Mouse (Mus musculus) cerebellum, adult (tissue): ENCODE results near the gene Rpain.

ENCODE experiments used
- ATAC-seq: cut with Nextera tagmentation; 2 replicates; pipeline ENCODE4 v1.9.2; 2017; ENCODE audit warnings: mild to moderate bottlenecking, moderate library complexity, mixed read lengths; ENCODE audit not compliant: insufficient number of reproducible peaks, low FRiP score, low TSS enrichment

Rpain gene

DNA sequence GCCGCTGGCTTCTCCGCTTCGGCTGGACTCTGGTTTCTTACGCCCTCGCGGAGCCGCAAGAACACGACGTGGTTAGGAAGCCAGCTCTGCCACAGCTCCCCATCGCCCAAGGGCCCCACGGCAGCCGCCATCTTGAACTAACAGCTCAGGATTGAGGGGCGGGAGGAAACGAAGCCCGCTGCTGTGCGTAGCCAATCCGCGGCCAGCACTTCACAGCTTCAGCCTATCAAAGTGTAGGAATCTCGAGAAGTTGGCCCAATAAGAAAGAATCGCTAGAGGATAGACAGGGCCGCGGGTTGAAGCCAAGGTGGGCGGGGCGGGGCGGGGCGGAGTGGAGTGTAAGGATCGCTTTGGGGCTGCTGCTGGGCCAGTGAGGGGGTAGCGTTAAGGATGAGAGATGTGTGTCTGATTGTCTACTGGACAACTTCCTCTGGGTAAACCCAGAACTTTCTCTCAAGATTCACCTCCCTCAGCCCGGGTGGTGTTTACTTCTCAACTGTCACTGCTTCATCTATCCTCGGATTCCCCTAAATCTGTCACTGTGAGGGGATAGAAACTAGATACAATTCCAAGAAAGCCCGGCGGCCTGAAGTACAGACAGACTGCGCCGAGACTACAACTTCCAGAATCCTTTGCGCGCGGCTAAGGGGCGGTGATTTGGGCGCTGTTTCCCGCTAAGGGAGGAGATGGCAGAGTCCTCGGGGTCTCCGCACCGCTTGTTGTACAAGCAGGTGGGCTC, at the start of gene Rpain, which contains the start of gene Nup88:
Gene Rpain, plus strand, starts transcription at position 393 of the 739 bp plus-strand sequence.
Gene Nup88, minus strand, starts transcription at position 153 of the 739 bp plus-strand sequence.
- peak; percentile 98 for ATAC-seq

DNA sequence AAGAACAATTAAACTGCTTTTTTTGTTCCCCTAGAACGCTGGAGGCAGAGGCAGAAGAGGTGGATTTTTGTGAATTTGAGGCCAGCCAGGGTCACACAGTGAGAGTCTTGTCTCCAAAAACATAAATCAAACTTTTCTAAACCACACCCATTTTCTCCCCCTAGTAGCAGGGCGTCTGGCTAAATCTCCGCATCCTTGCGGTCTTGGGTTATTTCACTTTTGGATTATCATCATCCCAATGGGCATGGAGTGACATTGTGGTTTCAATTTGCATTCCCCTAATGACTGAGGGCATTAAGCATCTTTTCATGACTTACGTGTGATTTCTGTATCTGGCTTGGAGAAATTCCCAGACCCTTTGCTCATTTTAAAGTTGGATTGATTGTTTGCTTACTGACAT, 38.6 kb upstream of the Rpain start:
- ATAC-seq: no peak

DNA sequence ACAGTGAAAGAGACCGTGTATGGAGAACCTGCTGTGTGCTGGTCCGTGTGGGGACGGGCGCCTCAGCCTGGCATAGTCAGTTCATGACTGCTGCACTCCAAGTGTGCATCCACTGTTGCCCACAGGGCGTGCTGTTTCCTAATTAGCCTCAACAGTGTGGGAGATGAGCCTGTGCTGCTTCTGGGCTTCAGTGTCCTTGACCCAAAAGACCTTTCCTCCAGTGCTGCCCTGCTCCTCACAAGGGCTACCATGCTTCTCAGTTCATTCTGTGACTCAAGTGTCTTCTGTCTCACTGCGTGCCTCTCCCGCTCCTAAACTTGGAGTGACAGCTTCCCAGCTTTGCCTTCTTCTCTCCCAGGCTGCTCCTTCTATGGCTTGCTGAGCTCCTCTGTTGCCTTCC, 34.7 kb upstream of the Rpain start:
- no peak for ATAC-seq

DNA sequence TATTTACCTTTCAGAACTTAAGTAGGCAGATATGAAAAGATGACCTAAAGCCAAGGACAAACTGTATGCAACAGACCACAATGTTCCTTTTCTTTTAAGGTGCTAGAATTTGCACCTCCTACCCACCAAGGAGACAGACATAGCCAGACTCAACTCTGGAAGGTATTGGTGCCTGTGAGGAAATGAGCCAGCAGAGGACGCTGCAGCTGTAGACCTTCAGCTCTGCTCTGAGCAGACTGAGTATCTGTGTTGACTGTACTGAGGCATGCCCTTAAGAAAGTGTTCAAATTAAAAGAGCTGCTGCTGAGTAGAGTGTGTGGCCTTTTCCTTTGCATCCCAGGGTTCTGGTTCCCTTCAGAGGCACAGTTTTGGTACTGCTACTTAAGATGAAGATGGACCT, 27.4 kb upstream of the Rpain start:
- ATAC-seq: no peak

DNA sequence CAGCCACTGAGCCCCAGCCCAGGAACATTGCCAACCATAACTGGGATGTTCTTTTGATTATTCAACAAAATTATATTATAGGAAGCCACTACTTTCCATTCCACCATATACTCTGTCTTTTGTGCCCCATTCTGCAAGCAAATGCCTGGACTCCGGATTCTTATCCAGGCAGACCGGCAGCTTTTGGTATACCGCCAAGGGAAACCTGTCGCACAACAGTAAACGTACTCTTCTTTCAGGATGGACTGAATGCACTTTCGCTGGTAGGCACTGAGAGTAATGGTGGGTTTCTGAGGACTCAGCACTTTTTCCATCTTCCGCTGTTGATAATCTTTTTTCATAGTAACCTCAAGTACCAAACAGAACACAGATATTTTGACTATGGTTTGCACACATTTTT, 26.4 kb upstream of the Rpain start:
- no peak for ATAC-seq

DNA sequence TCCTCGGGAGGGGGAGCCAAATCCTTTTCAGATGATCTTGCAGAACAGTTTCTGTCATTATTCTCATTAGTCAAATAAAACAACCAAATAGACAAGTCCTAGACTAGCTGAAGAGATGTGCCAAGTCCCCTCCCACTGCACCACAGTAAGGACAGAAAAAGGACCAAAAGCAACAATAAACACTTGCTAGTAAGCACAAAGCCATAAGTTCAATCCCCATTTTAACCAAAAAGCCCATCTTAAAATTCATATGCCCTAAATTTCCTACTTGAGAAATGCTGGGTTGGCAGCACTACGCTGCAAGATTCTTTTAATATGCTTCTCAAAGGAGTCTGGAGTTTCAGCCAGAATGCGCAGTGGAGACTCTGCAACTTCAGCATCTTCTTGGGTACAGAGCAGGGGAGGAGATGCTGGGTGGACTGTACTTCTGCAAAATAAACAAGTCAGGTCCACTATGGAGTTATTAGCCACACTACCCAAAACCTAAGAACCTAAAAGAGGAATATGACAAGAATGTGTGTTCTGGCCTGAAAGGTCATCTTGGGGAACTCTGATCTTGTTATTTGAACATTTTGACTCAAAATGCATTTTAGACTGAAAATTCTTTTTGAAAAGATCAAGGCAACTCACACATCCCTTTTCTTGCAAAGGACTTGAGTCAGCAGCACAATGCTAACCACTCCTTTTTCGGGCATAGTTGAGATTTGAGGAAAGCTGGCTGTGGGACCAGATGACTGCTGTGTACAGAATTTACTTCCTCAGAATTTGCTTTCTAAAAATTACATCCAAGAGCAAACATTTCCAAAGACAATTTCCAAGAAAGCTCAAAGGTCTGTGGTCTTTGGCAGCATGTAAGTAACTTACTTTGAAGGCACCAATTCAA, 24.8 kb upstream of the Rpain start:
- no peak for ATAC-seq

DNA sequence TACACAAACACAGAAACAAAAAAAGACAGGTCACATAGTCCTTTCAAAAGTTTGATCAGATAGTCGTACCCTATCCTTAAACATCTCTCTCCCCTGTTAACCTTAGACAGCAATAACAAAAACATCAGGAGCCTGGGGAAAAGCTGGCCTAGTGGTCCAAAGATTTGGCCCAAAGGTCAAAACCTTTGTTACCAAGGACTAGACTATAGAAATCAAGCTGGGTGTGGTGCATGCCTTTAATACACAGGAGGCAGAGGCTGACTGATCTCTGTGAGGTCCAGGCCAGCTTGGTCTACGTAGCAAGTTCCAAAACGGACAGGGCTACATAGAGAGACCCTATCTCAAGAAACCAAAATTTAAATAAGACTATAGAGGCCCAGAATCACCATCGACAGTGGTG, 15.3 kb upstream of the Rpain start:
- ATAC-seq: no peak

DNA sequence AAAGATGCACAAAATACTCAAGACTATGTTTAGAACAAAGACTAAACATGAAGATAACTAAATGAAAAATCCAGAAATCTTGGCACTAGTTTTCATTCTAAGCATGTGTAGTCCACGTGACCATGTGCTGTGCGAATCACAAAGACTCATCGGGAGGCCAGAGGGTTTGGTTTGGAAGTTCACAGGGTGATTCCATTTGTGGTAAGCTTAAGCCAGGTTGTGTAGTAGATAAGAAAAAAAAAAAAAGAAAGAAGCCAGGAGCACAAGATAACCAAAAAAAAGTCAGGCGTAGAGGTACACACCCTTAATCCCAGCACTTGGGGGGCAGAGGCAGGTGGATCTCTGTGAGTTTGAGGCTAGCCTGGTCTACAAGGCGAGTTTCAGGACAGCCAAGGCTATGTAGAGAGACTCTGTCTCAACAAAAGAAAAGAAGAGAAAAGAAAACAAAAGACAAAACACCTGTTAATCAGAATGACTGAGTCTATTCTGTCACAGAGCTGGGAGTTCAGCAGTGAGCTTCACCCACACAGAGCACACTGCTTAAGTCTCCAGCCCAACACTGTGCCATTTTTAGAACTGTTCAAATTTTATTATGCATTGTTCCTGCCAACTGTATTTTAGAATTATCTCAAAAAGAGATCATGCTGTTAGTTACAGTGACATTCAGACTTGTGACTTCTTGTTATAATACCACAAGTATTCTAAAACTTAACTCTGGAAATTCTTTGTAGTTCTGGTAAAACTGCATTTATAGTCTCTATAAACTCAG, 9.0 kb upstream of the Rpain start:
- ATAC-seq: no peak

DNA sequence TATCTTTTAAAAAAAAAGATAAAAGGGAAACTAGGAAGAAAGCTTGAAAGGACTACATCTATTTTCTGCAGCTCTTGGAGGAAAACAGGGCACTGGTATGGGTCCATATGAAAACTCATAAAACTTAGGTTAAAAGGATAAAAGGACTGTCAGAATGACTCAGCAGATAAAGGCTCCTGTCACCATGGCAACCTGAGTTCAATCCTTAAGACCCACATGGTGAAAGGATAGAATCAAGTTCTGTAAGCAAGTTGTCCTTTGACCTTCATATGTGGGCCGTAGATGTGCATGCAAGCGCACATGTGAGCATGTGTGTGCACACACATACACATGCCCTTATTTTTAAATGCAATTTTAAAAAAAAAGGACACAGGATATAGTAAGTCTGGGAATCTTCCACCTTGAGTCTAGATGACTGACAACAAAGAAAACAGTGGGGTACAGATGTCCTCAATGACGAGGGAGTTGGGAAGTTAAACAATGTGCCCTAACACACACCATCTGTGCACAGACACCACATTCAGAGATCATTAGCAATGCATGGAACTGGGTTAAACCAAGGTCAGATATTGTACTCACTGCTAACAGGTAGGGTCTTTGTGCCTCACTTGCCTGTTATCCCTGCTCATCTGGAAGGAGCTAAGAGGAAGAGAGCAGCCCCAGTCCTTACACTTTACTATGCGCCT, 5.6 kb upstream of the Rpain start:
- no peak for ATAC-seq

DNA sequence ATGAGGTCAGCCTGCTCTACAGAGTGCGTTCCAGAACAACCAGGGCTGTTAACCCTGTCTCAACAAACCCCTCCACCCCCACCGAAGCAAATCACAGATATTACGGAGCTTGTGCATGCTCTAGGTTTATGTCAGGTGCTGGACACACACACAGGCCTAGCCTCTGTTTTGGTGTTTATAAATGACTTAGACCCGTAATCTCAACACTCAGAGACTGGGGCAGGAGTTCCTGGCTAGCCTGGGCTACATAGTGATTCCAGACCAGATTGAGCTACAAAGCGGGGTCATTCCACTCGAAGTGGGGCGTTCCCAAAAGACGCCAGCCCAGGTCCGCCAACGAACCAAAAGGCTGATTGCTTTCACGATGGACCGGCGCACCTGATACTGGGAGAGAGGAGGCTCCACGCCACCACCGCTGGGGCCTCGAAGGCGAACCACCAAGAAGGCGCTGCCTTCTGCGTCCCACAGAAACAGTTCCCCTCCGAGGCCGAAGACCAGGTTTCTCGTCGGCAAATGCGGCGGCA, 680 bp upstream of the Rpain start:
- peak; percentile 32; the same call in 1 of the 2 replicates for ATAC-seq

DNA sequence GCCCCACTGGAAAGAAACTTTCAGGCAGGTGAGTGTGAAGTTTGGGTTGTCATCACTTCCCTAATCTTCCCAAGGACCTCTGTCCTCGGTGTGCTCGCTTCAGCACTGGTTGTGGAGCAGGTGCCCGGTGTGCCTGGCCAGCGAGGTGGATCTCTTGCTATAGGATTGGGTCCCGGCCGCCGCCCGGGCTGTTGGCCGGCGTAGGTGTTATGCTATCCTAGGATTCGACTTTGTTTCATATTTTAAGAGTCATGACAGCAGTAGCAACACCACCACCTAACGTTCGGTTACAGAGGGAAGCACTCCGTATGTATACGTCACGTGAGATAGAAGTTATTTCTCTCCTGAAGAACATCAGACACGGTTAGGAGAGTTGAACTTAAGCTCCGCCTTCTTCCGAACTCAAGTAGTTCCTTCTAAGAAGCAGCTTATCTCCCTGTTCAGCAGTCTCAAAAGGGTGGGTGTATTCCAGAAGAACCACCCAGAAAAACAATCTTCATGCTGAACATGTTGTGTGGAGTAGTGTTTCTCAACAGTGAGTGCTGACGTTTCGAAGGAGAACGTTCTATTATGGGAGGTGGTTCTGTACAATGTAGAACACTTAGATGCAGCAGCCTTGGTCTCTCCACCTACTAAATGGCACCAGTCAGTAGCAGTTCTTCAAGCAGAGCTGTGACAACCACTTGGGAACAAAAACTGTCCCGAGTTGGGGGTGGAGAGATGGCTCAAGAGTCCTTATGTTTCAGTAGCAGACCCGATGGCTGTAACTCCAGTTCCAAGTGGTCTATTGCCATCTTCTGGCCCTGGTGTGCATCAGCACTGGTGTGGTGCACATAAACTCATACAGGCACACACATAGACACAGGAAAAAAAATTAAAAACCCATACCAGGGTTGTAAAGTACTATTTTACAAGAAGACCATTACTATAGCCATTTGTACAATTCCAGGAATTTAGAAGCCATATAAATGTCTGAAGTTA, 837 bp downstream of the Rpain start:
- peak; percentile 46; the same call in 1 of the 2 replicates for ATAC-seq

DNA sequence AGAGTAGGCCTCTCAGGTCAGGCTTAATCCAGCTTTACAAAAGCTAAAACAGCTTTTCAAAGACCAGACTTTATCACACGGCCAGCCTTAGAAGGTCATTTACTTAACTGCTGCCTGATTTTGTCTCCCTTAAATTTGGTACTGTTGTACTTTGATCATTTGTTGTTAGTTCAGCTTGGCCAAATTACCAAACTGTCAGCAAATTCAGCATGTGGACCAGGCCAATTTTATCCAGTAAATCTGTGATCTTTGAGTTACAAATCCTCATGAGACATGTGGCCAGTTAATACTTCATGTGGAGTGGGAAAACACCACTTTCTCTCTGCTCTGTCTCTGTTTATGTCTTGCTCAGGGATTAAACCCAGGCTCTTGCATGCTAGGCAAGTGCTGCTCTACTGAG, 2.6 kb downstream of the Rpain start:
- no peak for ATAC-seq

DNA sequence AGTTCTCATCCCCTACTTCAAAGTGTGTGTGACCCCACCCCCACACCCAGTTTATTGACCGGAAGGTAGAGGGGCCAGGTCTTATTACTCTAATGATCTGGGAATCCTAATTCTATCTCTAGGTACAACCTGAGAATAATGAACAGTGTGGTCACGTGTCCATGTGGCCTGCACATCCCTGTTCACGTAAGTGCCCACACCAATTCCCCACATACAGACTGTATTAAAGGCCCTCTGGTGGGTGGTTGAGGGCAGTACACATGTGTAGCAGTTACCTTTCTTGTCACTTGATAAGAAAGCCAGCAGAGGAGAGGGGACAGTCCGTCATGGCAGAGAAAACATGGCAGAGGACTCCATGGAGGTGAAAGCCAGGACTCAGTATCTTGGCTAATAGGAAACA, 3.9 kb downstream of the Rpain start:
- ATAC-seq: no peak

DNA sequence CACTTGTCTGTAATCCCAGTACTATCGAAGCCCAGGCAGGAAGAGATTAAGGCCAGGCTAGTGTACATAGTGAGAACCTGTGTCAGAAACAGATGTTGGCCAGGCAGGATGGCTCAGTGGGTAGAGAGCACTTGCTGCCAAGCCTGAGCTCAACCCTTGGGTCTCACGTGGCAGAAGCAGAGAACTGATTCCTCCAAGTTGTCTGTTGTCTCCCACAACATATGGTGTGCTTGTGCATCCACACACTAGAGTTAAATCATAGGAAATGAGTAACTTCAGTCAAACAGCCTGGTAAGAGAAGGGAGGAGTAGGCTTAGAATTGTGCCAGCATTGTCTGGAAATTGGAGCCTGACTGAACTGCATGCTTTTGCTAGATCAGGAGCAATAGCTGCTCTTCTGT, 5.2 kb downstream of the Rpain start:
- no peak for ATAC-seq

DNA sequence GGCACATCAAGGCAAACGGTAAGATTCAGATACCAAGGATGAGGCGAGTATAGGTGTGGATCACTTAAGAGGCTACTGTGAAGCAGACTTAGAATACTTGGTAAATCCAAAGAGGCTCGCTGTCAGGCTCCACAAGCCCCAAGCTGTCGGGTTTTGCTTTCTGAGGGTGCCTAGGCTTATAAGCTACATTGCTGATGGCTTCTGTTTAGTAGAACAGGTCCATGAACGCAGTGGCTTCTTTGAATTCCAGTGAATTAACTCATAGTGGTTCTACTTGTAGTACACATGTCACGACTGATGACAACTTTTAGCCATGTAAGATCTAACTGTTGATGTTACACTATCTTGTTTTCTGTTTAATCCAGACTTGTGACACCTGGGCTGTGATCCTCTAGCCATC, 7.3 kb downstream of the Rpain start:
- ATAC-seq: no peak

DNA sequence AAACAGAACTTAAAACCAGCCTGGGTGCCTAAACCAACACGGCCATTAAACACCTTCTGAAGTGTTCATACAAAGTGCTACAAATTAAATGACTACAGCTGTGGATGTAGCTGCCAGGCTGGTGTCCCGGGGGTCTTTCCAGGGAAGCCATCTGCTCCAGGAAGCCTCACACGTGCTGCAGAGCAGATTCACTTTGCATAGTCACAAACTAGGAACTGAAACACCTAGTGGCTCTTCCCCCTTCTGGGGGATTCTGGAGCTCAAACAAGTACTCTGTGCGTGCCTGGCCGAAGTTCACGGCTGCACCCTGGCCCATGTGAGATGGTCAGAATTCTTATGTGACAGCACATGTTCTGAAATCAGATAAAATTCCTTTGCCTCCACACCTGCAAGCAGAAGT, 10.2 kb downstream of the Rpain start:
- ATAC-seq: no peak

DNA sequence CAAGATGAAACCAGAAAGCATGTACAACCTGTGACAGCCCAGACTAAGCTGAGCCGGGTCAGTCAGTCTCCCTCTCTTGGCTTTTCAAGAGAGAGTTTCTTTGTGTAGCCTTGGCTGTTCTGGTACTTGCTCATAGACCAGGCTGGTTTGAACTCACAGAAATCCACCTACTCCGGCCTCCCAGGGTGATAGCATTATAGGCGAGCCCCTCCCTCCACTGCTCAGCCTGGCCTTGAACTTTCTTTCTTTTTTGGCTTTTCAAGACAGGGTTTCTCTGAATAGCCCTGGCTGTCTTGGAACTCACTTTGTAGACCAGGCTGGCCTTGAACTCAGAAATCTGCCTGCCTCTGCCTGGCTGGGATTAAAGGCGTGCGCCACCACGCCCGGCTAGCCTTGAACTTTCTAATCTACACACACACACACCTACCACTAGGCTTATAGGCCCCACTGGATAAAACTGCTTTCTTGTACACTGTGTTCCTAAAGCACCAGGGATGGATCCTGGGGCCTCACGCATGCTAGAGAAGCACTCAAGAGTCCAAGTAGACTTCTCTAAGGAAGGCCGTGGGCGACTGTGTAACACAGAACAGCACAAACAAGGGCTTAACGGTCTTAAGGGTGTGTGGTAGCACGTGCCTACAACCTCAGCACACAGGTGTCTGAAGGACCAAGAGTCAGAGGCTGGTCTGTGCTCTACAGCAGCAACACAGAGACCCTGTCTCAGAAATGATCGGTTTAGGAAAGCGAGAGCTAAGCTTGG, 10.9 kb downstream of the Rpain start:
- ATAC-seq: no peak

DNA sequence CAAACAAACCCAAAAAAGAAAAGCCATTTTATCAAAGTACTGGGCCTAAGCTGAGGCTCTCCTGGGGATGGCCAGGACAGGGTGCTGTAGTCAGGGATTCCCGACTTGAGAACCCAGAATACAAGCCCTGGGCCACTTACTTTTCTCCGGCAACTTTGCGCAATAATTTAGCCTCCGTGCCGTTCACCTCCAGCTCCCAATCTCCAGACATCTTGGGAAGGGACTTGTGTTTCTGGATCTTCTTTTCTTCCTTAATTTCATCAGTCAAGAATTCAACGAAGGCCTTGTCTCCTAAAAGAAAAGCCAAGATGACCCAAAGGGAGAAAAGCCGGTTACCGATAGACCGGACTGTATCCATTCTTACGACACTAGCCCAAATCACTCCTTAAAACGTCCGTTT, 12.0 kb downstream of the Rpain start:
- no peak for ATAC-seq
